In genomic region chr5:137734289-137735061, GRCm38 (mm10) we compare ENCODE assay signal across 10 mouse cellular contexts. TPM values are rescaled to one million over a fixed set of nuclear protein-coding genes. Genes with fewer than 3 reads are reported as not detected.
DNase-seq lines count a peak whose midpoint lies in the region; ATAC-seq and TF ChIP-seq lines count a peak whose summit lies in the region.
"Had no signal": no experiment of that assay in that cellular context is flagged by ENCODE, and none has a peak within 500 bp of the region (broad histone marks: within the 10 kb centered on the region; RNA-seq: fewer than 3 reads in every experiment).

No protein-coding gene starts in this region.

- WGBS in liver, embryonic 13.5 days (ENCODE audit: insufficient replicate concordance) = 55% methylated on average over 6 of the region's 6 CpGs
- WGBS in liver, embryonic 11.5 days = 68% methylated on average over 6 of the region's 6 CpGs
- 30% methylated on average over 6 of the region's 6 CpGs for WGBS in olfactory bulb, adult 2 months

- peak; percentile 43 for ATAC-seq in liver, embryonic 13.5 days (ENCODE audit: low read depth)
- no peak for ATAC-seq in liver, embryonic 11.5 days (replicated peaks; ENCODE audit: low FRiP score)

- no peak for TF ChIP-seq CTCF in olfactory bulb, adult 2 months (IDR thresholded peaks at IDR 0.05; ENCODE audit: insufficient read depth, low read depth, low read length)

- no peak for TF ChIP-seq POLR2A in olfactory bulb, adult 2 months (IDR thresholded peaks at IDR 0.05; ENCODE audit: insufficient read depth, low read depth, low read length)

- intact Hi-C loops in left cerebral cortex, postnatal 14 days (cut with DNase I) = loop anchor here (5.0 kb wide), 1 partner anchor 52 kb away; the partner anchor contains the start of gene Agfg2

- no peak overlapping the region for H3K9ac ChIP-seq in liver, embryonic 13.5 days
- H3K9ac ChIP-seq in liver, embryonic 11.5 days (ENCODE audit: low read depth, low read length) = no peak overlapping the region
- H3K9ac ChIP-seq: heart, embryonic 13.5 days had no signal

- H3K4me3 ChIP-seq in liver, embryonic 13.5 days (replicated peaks) = no peak overlapping the region
- H3K4me3 ChIP-seq in liver, embryonic 11.5 days (ENCODE audit: low read depth, low read length) = no peak overlapping the region
- no peak overlapping the region for H3K4me3 ChIP-seq in olfactory bulb, adult 2 months (ENCODE audit: insufficient read depth, low read depth, low read length)
- H3K4me3 ChIP-seq: heart, embryonic 13.5 days had no signal

- peaks cover 16% of the 10 kb centered on the region for H3K27me3 ChIP-seq in liver, embryonic 13.5 days
- no peaks in the 10 kb centered on the region; the same call in 1 of the 2 replicates for H3K27me3 ChIP-seq in liver, embryonic 11.5 days (replicated peaks; ENCODE audit: control insufficient read depth, insufficient read depth, low read length)

- H3K36me3 ChIP-seq in liver, embryonic 13.5 days = no peaks in the 10 kb centered on the region
- 0 out of 2 replicates have a peak, but pooled peaks cover 2% of the 10 kb centered on the region for H3K36me3 ChIP-seq in liver, embryonic 11.5 days (ENCODE audit: control insufficient read depth, insufficient read depth, low read length)
- H3K36me3 ChIP-seq: G1E had no signal

- H3K9me3 ChIP-seq in liver, embryonic 13.5 days (replicated peaks) = no peaks in the 10 kb centered on the region
- H3K9me3 ChIP-seq in liver, embryonic 11.5 days (ENCODE audit: control insufficient read depth, low read length) = no peaks in the 10 kb centered on the region
- H3K9me3 ChIP-seq: G1E; heart, embryonic 13.5 days had no signal

- no peak overlapping the region for H3K4me2 ChIP-seq in liver, embryonic 13.5 days
- no peak overlapping the region for H3K4me2 ChIP-seq in liver, embryonic 11.5 days
- H3K4me2 ChIP-seq: heart, embryonic 13.5 days had no signal

- DNase-seq in liver, embryonic 13.5 days = no peak
- no peak for DNase-seq in liver, embryonic 11.5 days (ENCODE audit: low spot score)
- DNase-seq in frontal cortex, postnatal 36 days (ENCODE audit: low spot score in 2 of 2) = peak; percentile 83 to 92
- peak; percentile 92 to 97 for DNase-seq in left cerebral cortex, postnatal 14 days (ENCODE audit: low spot score in 2 of 2)
- no peak for DNase-seq in adrenal gland, postnatal 10 days
- no peak for DNase-seq in thymus, postnatal 4 days
- DNase-seq in urinary bladder, postnatal 25 days (ENCODE audit: low spot score) = no peak

- no peak overlapping the region for H3K27ac ChIP-seq in liver, embryonic 13.5 days
- H3K27ac ChIP-seq in liver, embryonic 11.5 days (ENCODE audit: low read depth, low read length) = no peak overlapping the region
- peak overlapping the region; percentile 87 for H3K27ac ChIP-seq in olfactory bulb, adult 2 months (ENCODE audit: insufficient read depth, low read depth, low read length)
- H3K27ac ChIP-seq: heart, embryonic 13.5 days had no signal

- peaks cover 26% of the 10 kb centered on the region for H3K4me1 ChIP-seq in liver, embryonic 13.5 days (replicated peaks)
- H3K4me1 ChIP-seq in liver, embryonic 11.5 days (replicated peaks; ENCODE audit: control insufficient read depth, insufficient read depth, low read length) = peaks cover under 1% of the 10 kb centered on the region; the same call in 1 of the 2 replicates
- H3K4me1 ChIP-seq in olfactory bulb, adult 2 months (ENCODE audit: control insufficient read depth, insufficient read depth, low read length) = peaks cover 57% of the 10 kb centered on the region

RNA-seq across cellular contexts. Expression of gene Nyap1, which starts 6.9 kb away (rescaled TPM):
- 0.17 and 0.19 TPM in 2 replicates for polyA plus RNA-seq in liver, embryonic 13.5 days (2015; fragmentation: Nextera tagmentation; extraction: Ambion mirVana)
- 0.39 and 0.43 TPM in 2 replicates for polyA plus RNA-seq in liver, embryonic 11.5 days (2014; fragmentation: Nextera tagmentation; extraction: Ambion mirVana)
- 10 to 100 TPM; 78.5 to 83.4 TPM for total RNA-seq in left cerebral cortex, postnatal 14 days (2021)
- not detected in 2 replicates for polyA plus RNA-seq in olfactory bulb, adult 2 months (2012; ENCODE audit: insufficient read depth, insufficient read length, low replicate concordance, missing spikeins)
- 1 to 10 TPM; 4.9 to 6.5 TPM for total RNA-seq in adrenal gland, postnatal 10 days (2021)

RNA-seq across cellular contexts. Expression of gene Tsc22d4, which starts 11.1 kb away (rescaled TPM):
- 66.8 and 69.1 TPM in 2 replicates for polyA plus RNA-seq in liver, embryonic 13.5 days (2015; fragmentation: Nextera tagmentation; extraction: Ambion mirVana)
- 129 and 134 TPM in 2 replicates for polyA plus RNA-seq in liver, embryonic 11.5 days (2014; fragmentation: Nextera tagmentation; extraction: Ambion mirVana)
- 100 to 1,000 TPM; 169 to 181 TPM for total RNA-seq in left cerebral cortex, postnatal 14 days (2021)
- 483 TPM in 1 of 2 replicates, not detected in the other for polyA plus RNA-seq in olfactory bulb, adult 2 months (2012; ENCODE audit: insufficient read depth, insufficient read length, low replicate concordance, missing spikeins)
- total RNA-seq in adrenal gland, postnatal 10 days (2021) = 100 to 1,000 TPM in 1 of 2 experiments, 10 to 100 TPM in 1; 88.3 to 101 TPM

RNA-seq across cellular contexts. Expression of gene Ppp1r35, which starts 44.2 kb away (rescaled TPM):
- 17.8 and 20.1 TPM in 2 replicates for polyA plus RNA-seq in liver, embryonic 13.5 days (2015; fragmentation: Nextera tagmentation; extraction: Ambion mirVana)
- 49.4 and 55.0 TPM in 2 replicates for polyA plus RNA-seq in liver, embryonic 11.5 days (2014; fragmentation: Nextera tagmentation; extraction: Ambion mirVana)
- total RNA-seq in left cerebral cortex, postnatal 14 days (2021) = 10 to 100 TPM; 26.0 to 29.2 TPM
- polyA plus RNA-seq in olfactory bulb, adult 2 months (2012; ENCODE audit: insufficient read depth, insufficient read length, low replicate concordance, missing spikeins) = not detected in 2 replicates
- 10 to 100 TPM; 21.6 to 23.1 TPM for total RNA-seq in adrenal gland, postnatal 10 days (2021)

RNA-seq across cellular contexts. Expression of gene Agfg2, which starts 49.9 kb away (rescaled TPM):
- 32.1 and 37.8 TPM in 2 replicates for polyA plus RNA-seq in liver, embryonic 13.5 days (2015; fragmentation: Nextera tagmentation; extraction: Ambion mirVana)
- 29.3 and 32.4 TPM in 2 replicates for polyA plus RNA-seq in liver, embryonic 11.5 days (2014; fragmentation: Nextera tagmentation; extraction: Ambion mirVana)
- 10 to 100 TPM; 38.7 to 40.8 TPM for total RNA-seq in left cerebral cortex, postnatal 14 days (2021)
- not detected in 2 replicates for polyA plus RNA-seq in olfactory bulb, adult 2 months (2012; ENCODE audit: insufficient read depth, insufficient read length, low replicate concordance, missing spikeins)
- 10 to 100 TPM; 21.0 to 21.9 TPM for total RNA-seq in adrenal gland, postnatal 10 days (2021)

RNA-seq across cellular contexts. Expression of gene Mepce, which starts 53.0 kb away (rescaled TPM):
- 4.5 and 4.9 TPM in 2 replicates for polyA plus RNA-seq in liver, embryonic 13.5 days (2015; fragmentation: Nextera tagmentation; extraction: Ambion mirVana)
- polyA plus RNA-seq in liver, embryonic 11.5 days (2014; fragmentation: Nextera tagmentation; extraction: Ambion mirVana) = 9.3 and 11.1 TPM in 2 replicates
- total RNA-seq in left cerebral cortex, postnatal 14 days (2021) = 10 to 100 TPM; 29.2 to 30.2 TPM
- polyA plus RNA-seq in olfactory bulb, adult 2 months (2012; ENCODE audit: insufficient read depth, insufficient read length, low replicate concordance, missing spikeins) = not detected in 2 replicates
- 10 to 100 TPM; 43.5 to 47.9 TPM for total RNA-seq in adrenal gland, postnatal 10 days (2021)

Comparison
In these comparisons a context has a peak if more than half of its experiments do, and no peak if none do; other contexts are left out.
1. DNase-seq: peak in frontal cortex, postnatal 36 days (2 of 2) and left cerebral cortex, postnatal 14 days (2 of 2); none in liver, embryonic 13.5 days (single experiment), liver, embryonic 11.5 days (single experiment), adrenal gland, postnatal 10 days (single experiment), thymus, postnatal 4 days (single experiment) and urinary bladder, postnatal 25 days (single experiment).